In genomic region chr2:140732616-140733183, GRCm38 (mm10) we compare ENCODE assay signal across 21 mouse cellular contexts.
DNase-seq lines count a peak whose midpoint lies in the region; ATAC-seq and TF ChIP-seq lines count a peak whose summit lies in the region.
"Had no signal": no experiment of that assay in that cellular context is flagged by ENCODE, and none has a peak within 500 bp of the region (broad histone marks: within the 10 kb centered on the region; RNA-seq: fewer than 3 reads in every experiment).

No protein-coding gene starts in this region.

- no peak for TF ChIP-seq EP300 in stomach, postnatal 0 days (optimal IDR thresholded peaks at IDR 0.05)

- intact Hi-C loops in heart, postnatal 25 days (cut with DNase I), result no loop called here

- ATAC-seq in heart, embryonic 12.5 days (ENCODE audit: insufficient number of reproducible peaks, low FRiP score), result peak; percentile 77
- ATAC-seq in stomach, embryonic 14.5 days (ENCODE audit: insufficient number of reproducible peaks, insufficient read depth, low FRiP score, low read depth), result 0 out of 2 replicates have a peak, but pooled peaks have one; percentile 37
- no peak for ATAC-seq in stomach, postnatal 0 days (ENCODE audit: low FRiP score, low TSS enrichment)
- no peak for ATAC-seq in hindbrain, embryonic 12.5 days (ENCODE audit: low FRiP score)
- ATAC-seq: forebrain, postnatal 0 days had no signal

- no peak overlapping the region for H3K4me3 ChIP-seq in heart, embryonic 12.5 days
- no peak overlapping the region for H3K4me3 ChIP-seq in stomach, embryonic 14.5 days (ENCODE audit: low read depth, low read length)
- H3K4me3 ChIP-seq in stomach, postnatal 0 days (ENCODE audit: low read depth, low read length), result no peak overlapping the region
- H3K4me3 ChIP-seq in hindbrain, embryonic 12.5 days, result no peak overlapping the region
- H3K4me3 ChIP-seq: hindbrain, embryonic 15.5 days; layer of hippocampus, adult 2 months; limb, embryonic 13.5 days; liver, embryonic 13.5 days; midbrain, embryonic 12.5 days had no signal

- peak; percentile 28 for DNase-seq in embryo, embryonic 10.5 days (ENCODE audit: low spot score)
- DNase-seq in embryo, embryonic 10 days (ENCODE audit: low spot score), result no peak
- no peak for DNase-seq in heart, postnatal 25 days (ENCODE audit: low spot score)
- DNase-seq in stomach, postnatal 0 days (ENCODE audit: low spot score), result no peak
- DNase-seq in B cell, adult 2 months, result no peak
- DNase-seq: adrenal gland, postnatal 14 days; cerebellum, adult 11 months; cerebellum, postnatal 10 days; forebrain, postnatal 0 days; gastrocnemius, postnatal 25 days; kidney, postnatal 25 days; liver, embryonic 13.5 days; lung, adult 2 months; lung, postnatal 14 days had no signal

- no peaks in the 10 kb centered on the region for H3K36me3 ChIP-seq in heart, embryonic 12.5 days
- H3K36me3 ChIP-seq in stomach, embryonic 14.5 days (ENCODE audit: control insufficient read depth, insufficient read depth, low read length), result no peaks in the 10 kb centered on the region
- H3K36me3 ChIP-seq in stomach, postnatal 0 days (ENCODE audit: control insufficient read depth, insufficient read depth, low read length), result no peaks in the 10 kb centered on the region
- H3K36me3 ChIP-seq in hindbrain, embryonic 12.5 days, result no peaks in the 10 kb centered on the region
- H3K36me3 ChIP-seq: hindbrain, embryonic 15.5 days; limb, embryonic 13.5 days; liver, embryonic 13.5 days; midbrain, embryonic 12.5 days had no signal

- H3K9ac ChIP-seq in heart, embryonic 12.5 days, result no peak overlapping the region
- no peak overlapping the region for H3K9ac ChIP-seq in stomach, embryonic 14.5 days (replicated peaks; ENCODE audit: low read depth, low read length)
- H3K9ac ChIP-seq in stomach, postnatal 0 days (ENCODE audit: low read length), result no peak overlapping the region
- H3K9ac ChIP-seq in hindbrain, embryonic 12.5 days, result no peak overlapping the region
- H3K9ac ChIP-seq: forebrain, postnatal 0 days; hindbrain, embryonic 15.5 days; limb, embryonic 13.5 days; liver, embryonic 13.5 days; midbrain, embryonic 12.5 days had no signal

- TF ChIP-seq CTCF in stomach, postnatal 0 days (IDR thresholded peaks at IDR 0.05; ENCODE audit: low read depth), result no peak

- WGBS in heart, embryonic 12.5 days, result 16% methylated on average over 6 of the region's 6 CpGs
- WGBS in stomach, embryonic 14.5 days, result 36% methylated on average over 6 of the region's 6 CpGs
- 40% methylated on average over 6 of the region's 6 CpGs for WGBS in stomach, postnatal 0 days
- whole genome bisulfite sequencing in hindbrain, embryonic 12.5 days, result 58% methylated on average over 6 of the region's 6 CpGs

- 0 out of 2 replicates have a peak overlapping the region, but pooled peaks have one; percentile 6 for H3K27ac ChIP-seq in heart, embryonic 12.5 days (ENCODE audit: poor library complexity, severe bottlenecking)
- H3K27ac ChIP-seq in stomach, embryonic 14.5 days (ENCODE audit: low read length), result no peak overlapping the region
- no peak overlapping the region for H3K27ac ChIP-seq in stomach, postnatal 0 days (replicated peaks)
- no peak overlapping the region for H3K27ac ChIP-seq in hindbrain, embryonic 12.5 days
- H3K27ac ChIP-seq: hindbrain, embryonic 15.5 days; layer of hippocampus, adult 2 months; limb, embryonic 13.5 days; liver, embryonic 13.5 days; midbrain, embryonic 12.5 days had no signal

- no peaks in the 10 kb centered on the region for H3K27me3 ChIP-seq in heart, embryonic 12.5 days (replicated peaks)
- no peaks in the 10 kb centered on the region for H3K27me3 ChIP-seq in stomach, embryonic 14.5 days (ENCODE audit: control insufficient read depth, insufficient read depth, low read length)
- no peaks in the 10 kb centered on the region for H3K27me3 ChIP-seq in stomach, postnatal 0 days (ENCODE audit: control insufficient read depth, insufficient read depth, low read length)
- H3K27me3 ChIP-seq in hindbrain, embryonic 12.5 days, result no peaks in the 10 kb centered on the region
- H3K27me3 ChIP-seq: hindbrain, embryonic 15.5 days; limb, embryonic 13.5 days; liver, embryonic 13.5 days; midbrain, embryonic 12.5 days had no signal

- H3K9me3 ChIP-seq in heart, embryonic 12.5 days (replicated peaks), result no peaks in the 10 kb centered on the region
- no peaks in the 10 kb centered on the region for H3K9me3 ChIP-seq in stomach, embryonic 14.5 days (ENCODE audit: control insufficient read depth, low read depth, low read length)
- no peaks in the 10 kb centered on the region for H3K9me3 ChIP-seq in stomach, postnatal 0 days (ENCODE audit: control insufficient read depth, low read length)
- H3K9me3 ChIP-seq in hindbrain, embryonic 12.5 days (replicated peaks), result no peaks in the 10 kb centered on the region
- H3K9me3 ChIP-seq: hindbrain, embryonic 15.5 days; limb, embryonic 13.5 days; liver, embryonic 13.5 days; midbrain, embryonic 12.5 days had no signal

- H3K4me2 ChIP-seq in heart, embryonic 12.5 days, result peak overlapping the region; percentile 24
- no peak overlapping the region for H3K4me2 ChIP-seq in stomach, embryonic 14.5 days (replicated peaks; ENCODE audit: low read depth, low read length)
- H3K4me2 ChIP-seq in stomach, postnatal 0 days (replicated peaks; ENCODE audit: low read depth), result no peak overlapping the region
- H3K4me2 ChIP-seq in hindbrain, embryonic 12.5 days (replicated peaks), result no peak overlapping the region
- H3K4me2 ChIP-seq: hindbrain, embryonic 15.5 days; limb, embryonic 13.5 days; liver, embryonic 13.5 days; midbrain, embryonic 12.5 days had no signal

- H3K4me1 ChIP-seq in heart, embryonic 12.5 days (replicated peaks), result peaks cover 7% of the 10 kb centered on the region; the same call in 1 of the 2 replicates
- H3K4me1 ChIP-seq in stomach, embryonic 14.5 days (ENCODE audit: control insufficient read depth, insufficient read depth, low read length), result no peaks in the 10 kb centered on the region
- no peaks in the 10 kb centered on the region for H3K4me1 ChIP-seq in stomach, postnatal 0 days (replicated peaks; ENCODE audit: control insufficient read depth, insufficient read depth)
- no peaks in the 10 kb centered on the region for H3K4me1 ChIP-seq in hindbrain, embryonic 12.5 days
- H3K4me1 ChIP-seq: hindbrain, embryonic 15.5 days; limb, embryonic 13.5 days; liver, embryonic 13.5 days; midbrain, embryonic 12.5 days had no signal

Comparison
In these comparisons a context has a peak if more than half of its experiments do, and no peak if none do; other contexts are left out.
1. ATAC-seq: peak in heart, embryonic 12.5 days (single experiment) and stomach, embryonic 14.5 days (single experiment); none in stomach, postnatal 0 days (single experiment) and hindbrain, embryonic 12.5 days (single experiment).